Mouse (Mus musculus) mouse embryonic stem cell (cell line): Measurements from ENCODE around the gene Gngt2.

Experiments
- in situ Hi-C, 2 experiments: fragments of 300-500 bp; cut with MboI; formaldehyde crosslinking; loops; 1 replicate in 1 of 2; 3 replicates in 1 of 2; pipeline ENCODE4 v1.14.3; 2019 to 2020; ENCODE audit warnings: low sequenced_read_pairs in 2 of 2, low pct_unique_long_range_greater_than_20kb in 1 of 2, mixed read lengths in 1 of 2; ENCODE audit not compliant: unreplicated experiment in 1 of 2

Gene Gngt2

GRCm38 (mm10) chr11:95859468-95859855 is 22.4 kb downstream of the Gngt2 start:
- in situ Hi-C loops, result no loop called here

DNA sequence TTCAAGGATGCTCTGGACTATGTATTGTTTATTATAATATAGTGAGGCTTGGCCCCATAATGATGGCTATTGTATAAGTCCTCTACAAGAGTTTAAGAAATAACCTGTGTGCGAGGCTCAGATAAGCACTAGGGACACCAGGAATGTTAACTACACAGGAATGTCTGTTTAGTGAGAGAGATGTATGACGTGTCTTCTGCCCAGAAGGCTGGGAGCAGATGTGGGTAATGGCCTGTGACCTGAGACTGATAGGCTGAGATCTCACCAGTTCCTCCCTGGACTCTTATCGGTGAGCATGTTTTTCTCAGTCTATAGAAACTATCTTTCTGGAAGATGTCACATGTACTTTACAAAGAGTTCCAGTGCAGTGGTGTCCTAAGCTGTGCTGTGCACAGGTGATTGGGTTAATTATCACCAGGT is 23.1 kb downstream of the Gngt2 start:
- in situ Hi-C loops, result no loop called here

- in situ Hi-C loops, result no loop called here
These were observed 24.4 kb downstream of the Gngt2 start for GRCm38 (mm10) chr11:95861397-95861796.

DNA sequence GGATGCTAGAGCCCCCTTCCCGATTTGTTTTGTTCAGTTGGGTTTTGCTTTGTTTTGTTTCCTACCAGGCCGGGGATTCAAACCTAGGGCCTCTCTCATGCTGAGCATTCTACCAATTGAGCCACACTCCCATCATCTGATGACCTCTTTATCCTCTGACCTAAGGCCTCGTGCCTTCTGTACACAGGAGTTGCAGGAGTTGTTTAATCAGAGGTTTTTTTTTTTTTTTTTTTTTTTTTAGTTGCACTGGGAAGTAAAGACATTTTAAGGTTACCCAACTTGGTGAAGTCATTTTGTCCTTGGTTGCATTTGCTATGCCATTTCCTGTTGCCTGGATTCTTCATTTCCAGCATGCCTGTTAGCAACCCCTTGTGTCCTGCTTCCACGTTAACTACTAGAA is 32.4 kb downstream of the Gngt2 start:
- in situ Hi-C loops, result no loop called here

DNA sequence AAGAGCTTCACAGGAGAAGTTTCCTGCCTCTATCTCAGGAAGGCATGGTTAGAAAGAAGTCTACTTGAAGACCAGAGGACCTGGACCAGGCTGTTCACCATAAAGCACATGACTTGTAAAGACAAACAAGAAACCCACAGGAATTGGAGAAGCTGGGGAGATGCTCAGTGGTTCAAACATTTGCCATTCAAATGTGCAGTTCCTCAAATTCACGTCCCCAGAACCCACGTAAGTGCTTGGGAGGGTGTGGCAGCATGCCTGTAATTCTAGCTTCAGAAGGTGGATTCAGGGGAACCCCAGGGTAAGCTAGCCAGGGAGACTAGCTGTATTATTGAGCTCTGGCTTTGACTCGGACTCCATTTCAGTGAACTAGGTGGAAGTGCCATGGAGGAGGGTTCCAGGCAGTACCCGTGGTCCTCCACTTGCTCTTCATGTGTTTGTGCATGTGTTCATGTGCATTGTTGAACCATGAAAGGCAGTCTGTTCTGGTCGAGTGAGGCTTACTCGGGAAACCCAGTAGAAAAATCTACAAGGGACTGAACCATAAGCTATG is 33.0 kb downstream of the Gngt2 start:
- in situ Hi-C loops, result no loop called here

DNA sequence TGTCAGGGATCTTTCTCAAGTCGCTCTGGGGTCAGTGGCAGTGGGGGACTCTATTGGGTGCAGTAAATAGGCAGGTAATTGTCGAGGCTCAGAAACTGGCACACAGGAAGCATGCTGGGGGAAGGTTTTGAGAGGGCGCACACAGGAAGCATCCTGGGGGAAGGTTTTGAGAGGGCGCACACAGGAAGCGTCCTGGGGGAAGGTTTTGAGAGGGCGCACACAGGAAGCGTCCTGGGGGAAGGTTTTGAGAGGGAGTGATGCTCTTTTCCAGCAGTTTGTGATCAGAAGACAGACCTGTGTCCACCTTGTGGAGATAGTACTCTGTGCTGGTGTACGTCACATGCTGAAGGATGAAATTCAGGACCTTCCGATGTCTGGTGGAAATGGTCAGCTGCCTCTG is 38.8 kb downstream of the Gngt2 start:
- in situ Hi-C loops, result no loop called here

DNA sequence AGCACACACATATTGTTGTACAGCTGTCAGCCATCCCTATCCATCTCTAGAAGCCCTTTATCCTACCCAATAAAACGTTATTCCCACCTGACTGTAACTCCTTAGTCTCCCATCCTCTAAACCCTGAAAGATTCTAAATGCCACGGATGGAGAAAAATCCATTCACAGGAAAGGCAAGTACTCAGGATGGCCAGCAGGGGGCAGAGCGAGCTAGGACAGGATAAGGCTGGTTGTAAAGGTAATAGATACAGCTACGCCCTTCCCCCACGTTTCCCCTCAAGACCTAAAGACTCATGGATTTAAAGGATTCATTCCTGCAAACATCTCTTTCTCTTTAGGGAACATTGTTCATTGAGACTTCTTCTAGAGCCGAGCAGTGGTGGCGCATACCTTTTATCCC is 39.3 kb downstream of the Gngt2 start:
- in situ Hi-C loops, result no loop called here

DNA sequence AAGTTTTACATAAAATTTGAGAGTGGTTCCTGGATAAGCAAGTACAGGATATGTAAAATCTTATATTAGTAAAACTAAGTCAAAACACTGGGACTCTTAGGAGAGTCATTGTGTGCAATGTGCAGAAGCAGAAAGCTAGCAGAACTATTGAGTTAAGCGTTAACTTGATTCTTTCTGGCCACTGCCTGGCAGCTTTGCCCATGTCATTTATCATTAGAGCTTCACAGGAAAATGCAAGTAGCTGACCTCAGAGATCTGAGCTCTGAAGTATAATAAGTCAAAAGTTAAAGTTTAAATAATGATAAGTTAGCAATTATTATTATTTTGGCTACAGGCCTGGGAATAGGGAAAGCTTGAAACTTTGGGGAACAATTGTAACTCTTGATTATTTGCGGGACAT is 42.8 kb downstream of the Gngt2 start:
- in situ Hi-C loops, result loop anchor here (10.0 kb wide), 1 partner anchor 155 kb away; the partner anchor contains the start of gene Snf8 (in 2 of the 2)

DNA sequence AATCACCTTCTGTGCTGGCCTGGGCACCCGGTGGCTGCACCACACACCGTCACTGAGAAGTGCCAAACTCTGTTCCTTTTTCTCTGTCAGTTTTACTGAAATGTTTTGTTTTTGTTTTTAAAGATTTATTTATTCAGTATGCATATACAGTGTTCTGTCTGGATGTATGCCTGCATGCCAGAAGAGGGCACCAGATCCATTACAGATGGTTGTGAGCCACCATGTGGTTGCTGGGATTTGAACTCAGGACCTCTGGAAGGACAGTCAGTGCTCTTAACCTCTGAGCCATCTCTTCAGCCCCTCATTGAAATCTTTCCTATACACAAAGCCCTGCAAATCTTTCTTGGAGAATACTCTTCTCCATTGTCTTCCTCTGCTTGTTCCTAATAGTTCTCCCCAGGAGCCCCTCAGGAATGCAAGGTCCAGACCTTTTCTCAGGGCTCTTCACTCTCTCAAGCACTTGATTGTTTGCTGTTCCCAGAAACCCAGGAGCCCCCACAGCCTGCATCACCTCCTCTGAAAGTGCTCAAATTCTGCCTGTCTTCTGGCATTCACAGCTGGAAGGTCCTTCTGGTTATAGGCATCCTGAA is 53.5 kb downstream of the Gngt2 start:
- in situ Hi-C loops, result no loop called here
